Mouse (Mus musculus) E14TG2a.4 (cell line): ENCODE data around the gene 3100002H09Rik.

Experiments used
- H3K27me3 ChIP-seq: 2 replicates; pipeline ENCODE4 v1.6.1; 2014; ENCODE audit warnings: low read length, control low read depth; ENCODE audit not compliant: insufficient read depth
- H3K36me3 ChIP-seq: 2 replicates; pipeline ENCODE4 v1.6.1; 2014; ENCODE audit warnings: low read length, control low read depth; ENCODE audit not compliant: insufficient read depth
- H3K4me1 ChIP-seq: replicated peaks from 2 replicates; pipeline ENCODE4 v1.6.1; 2014; ENCODE audit warnings: low read depth, low read length, control low read depth
- H3K4me3 ChIP-seq: replicated peaks from 2 replicates; pipeline ENCODE4 v1.5.1; 2014; ENCODE audit warnings: mild to moderate bottlenecking, low read length
- H3K9me3 ChIP-seq: 2 replicates; pipeline ENCODE4 v1.6.1; 2014; ENCODE audit warnings: low read length, control low read depth
- CTCF ChIP-seq: conservative IDR thresholded peaks from 2 replicates; pipeline ENCODE4 v1.5.1; 2014; ENCODE audit warnings: low read length
- NANOG ChIP-seq: IDR thresholded peaks from 2 replicates; pipeline ENCODE4 v1.6.1; 2014; ENCODE audit warnings: borderline replicate concordance, low read length, mixed read lengths
- POU5F1 ChIP-seq: IDR thresholded peaks from 2 replicates; pipeline ENCODE4 v1.6.1; 2014; ENCODE audit warnings: low read length, borderline replicate concordance

3100002H09Rik gene

DNA sequence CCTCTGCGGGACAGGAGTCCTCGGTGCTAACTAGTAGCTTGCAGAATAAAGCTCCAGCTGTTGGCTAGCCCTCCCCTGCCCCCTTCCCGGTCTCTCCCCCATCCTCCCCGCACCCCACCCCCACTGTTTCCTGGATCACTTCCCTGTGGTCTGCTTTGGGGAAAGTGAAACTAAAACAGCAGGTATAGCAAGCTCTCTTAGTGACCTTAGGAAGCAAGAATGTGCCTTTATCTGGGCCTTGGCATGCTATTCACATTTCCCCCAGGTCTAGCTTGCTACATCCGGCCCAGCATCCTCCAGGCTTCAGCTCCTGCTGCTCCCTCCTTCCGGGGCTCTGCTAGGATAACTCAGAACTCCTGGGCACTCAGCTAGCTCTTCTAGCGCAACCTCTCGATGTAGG lies 36.0 kb upstream of the 3100002H09Rik start:
- Histone ChIP-seq H3K4me3 (no peak overlapping the region; the same call in 1 of the 2 replicates), H3K9me3 (no peaks in the 10 kb centered on the region), H3K27me3 (peaks cover 46% of the 10 kb centered on the region), H3K36me3 (no peaks in the 10 kb centered on the region), H3K4me1 (peaks cover 70% of the 10 kb centered on the region)
- TF ChIP-seq POU5F1 (no peak), NANOG (no peak), CTCF (no peak)

DNA sequence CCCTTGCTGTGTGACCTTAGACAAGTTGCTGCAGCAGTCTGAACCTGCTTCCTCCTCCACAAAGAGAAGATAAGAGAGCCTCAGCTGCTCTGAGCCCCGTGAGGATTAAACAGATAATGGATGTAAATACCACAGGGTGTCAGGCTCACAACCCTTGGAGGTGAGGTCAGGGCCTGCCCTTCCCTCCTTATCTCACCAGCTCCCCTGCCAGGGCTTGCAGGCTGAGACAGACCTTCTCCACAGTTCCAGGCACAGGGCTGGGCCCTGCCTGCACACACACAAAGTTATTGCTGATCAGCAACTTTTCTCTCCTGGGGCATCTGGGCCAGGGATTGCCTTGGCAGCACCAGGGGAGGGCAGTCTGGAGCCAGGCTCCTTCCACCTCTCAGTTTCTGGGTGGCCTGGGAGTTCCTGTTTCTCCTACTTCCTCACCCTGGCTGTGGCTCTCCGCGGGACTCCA lies 34.4 kb upstream of the 3100002H09Rik start:
- 0 out of 2 replicates have a peak overlapping the region, but pooled peaks have one; percentile 23 for H3K4me3 ChIP-seq
- H3K36me3 ChIP-seq: no peaks in the 10 kb centered on the region
- peaks cover 60% of the 10 kb centered on the region for H3K4me1 ChIP-seq
- H3K9me3 ChIP-seq: no peaks in the 10 kb centered on the region
- TF ChIP-seq NANOG: no peak
- no peak for TF ChIP-seq POU5F1
- no peak for TF ChIP-seq CTCF
- H3K27me3 ChIP-seq: peaks cover 49% of the 10 kb centered on the region

GRCm38 (mm10) chr4:124643859-124644258 lies 33.3 kb upstream of the 3100002H09Rik start:
- Histone ChIP-seq H3K4me1 (peaks cover 60% of the 10 kb centered on the region), H3K9me3 (no peaks in the 10 kb centered on the region), H3K27me3 (peaks cover 50% of the 10 kb centered on the region), H3K4me3 (no peak overlapping the region), H3K36me3 (no peaks in the 10 kb centered on the region)
- TF ChIP-seq POU5F1: no peak
- TF ChIP-seq CTCF: no peak
- TF ChIP-seq NANOG: no peak

GRCm38 (mm10) chr4:124639715-124640114 lies 29.1 kb upstream of the 3100002H09Rik start:
- no peak for TF ChIP-seq CTCF
- no peak for TF ChIP-seq NANOG
- TF ChIP-seq POU5F1: no peak
- H3K4me3 ChIP-seq: peak overlapping the region; percentile 56
- no peaks in the 10 kb centered on the region for H3K36me3 ChIP-seq
- peaks cover 32% of the 10 kb centered on the region for H3K4me1 ChIP-seq
- H3K9me3 ChIP-seq: no peaks in the 10 kb centered on the region
- H3K27me3 ChIP-seq: peaks cover 76% of the 10 kb centered on the region

DNA sequence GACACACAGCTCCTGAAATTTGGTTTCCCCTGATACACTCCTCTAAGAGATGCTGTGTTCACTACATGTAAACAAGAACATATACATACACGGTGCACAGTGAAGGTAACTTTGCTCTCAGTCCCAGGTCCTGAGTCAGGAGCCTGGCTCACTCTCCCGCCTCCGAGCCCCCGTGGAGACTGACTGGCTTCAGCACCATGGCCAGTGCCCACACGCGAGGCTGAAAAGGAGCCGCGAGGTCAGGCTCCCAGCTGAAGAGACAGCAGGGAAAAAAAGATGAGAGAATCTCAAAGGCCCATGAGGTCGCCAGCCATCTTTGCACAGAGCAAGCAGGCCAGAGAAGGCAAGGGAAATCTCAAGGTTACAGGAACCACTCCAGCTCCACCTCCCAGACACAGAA lies 22.7 kb upstream of the 3100002H09Rik start:
- Histone ChIP-seq H3K4me3 (no peak overlapping the region), H3K4me1 (peaks cover 39% of the 10 kb centered on the region), H3K27me3 (peaks cover 49% of the 10 kb centered on the region), H3K36me3 (no peaks in the 10 kb centered on the region), H3K9me3 (no peaks in the 10 kb centered on the region)
- TF ChIP-seq NANOG: no peak
- no peak for TF ChIP-seq POU5F1
- no peak for TF ChIP-seq CTCF

GRCm38 (mm10) chr4:124632856-124633255 lies 22.3 kb upstream of the 3100002H09Rik start:
- Histone ChIP-seq H3K36me3 (no peaks in the 10 kb centered on the region), H3K4me3 (no peak overlapping the region), H3K9me3 (no peaks in the 10 kb centered on the region), H3K4me1 (peaks cover 39% of the 10 kb centered on the region), H3K27me3 (peaks cover 45% of the 10 kb centered on the region)
- no peak for TF ChIP-seq NANOG
- TF ChIP-seq POU5F1: no peak
- TF ChIP-seq CTCF: no peak

- no peaks in the 10 kb centered on the region for H3K36me3 ChIP-seq
- TF ChIP-seq POU5F1 (no peak), CTCF (no peak), NANOG (no peak)
- H3K4me1 ChIP-seq: peaks cover 41% of the 10 kb centered on the region
- no peak overlapping the region for H3K4me3 ChIP-seq
- H3K9me3 ChIP-seq: no peaks in the 10 kb centered on the region
- H3K27me3 ChIP-seq: peaks cover 33% of the 10 kb centered on the region
Measured at GRCm38 (mm10) chr4:124631456-124631855, 20.9 kb upstream of the 3100002H09Rik start.

DNA sequence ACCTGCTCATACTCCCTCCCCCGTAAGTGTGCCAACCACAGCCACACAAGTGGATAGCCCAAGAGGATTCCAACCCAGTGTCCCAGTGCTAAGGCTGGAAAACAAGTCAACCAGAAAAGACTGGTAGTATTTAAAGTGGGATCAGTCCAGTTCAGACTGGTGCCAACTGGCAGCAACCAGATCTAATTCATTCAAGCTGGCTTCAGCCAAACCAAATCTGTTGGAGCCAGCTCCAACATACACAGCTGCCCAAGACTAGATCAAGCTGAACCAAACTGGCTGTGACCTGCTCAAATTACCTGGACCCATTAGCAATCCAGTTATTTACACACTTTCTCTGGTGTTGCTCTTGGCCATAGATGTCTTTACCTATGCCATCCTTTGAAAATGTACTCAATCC lies 16.2 kb upstream of the 3100002H09Rik start:
- Histone ChIP-seq H3K9me3 (no peaks in the 10 kb centered on the region), H3K4me1 (peaks cover 59% of the 10 kb centered on the region), H3K4me3 (no peak overlapping the region), H3K27me3 (peaks cover 18% of the 10 kb centered on the region), H3K36me3 (no peaks in the 10 kb centered on the region)
- TF ChIP-seq CTCF: no peak
- no peak for TF ChIP-seq NANOG
- no peak for TF ChIP-seq POU5F1

DNA sequence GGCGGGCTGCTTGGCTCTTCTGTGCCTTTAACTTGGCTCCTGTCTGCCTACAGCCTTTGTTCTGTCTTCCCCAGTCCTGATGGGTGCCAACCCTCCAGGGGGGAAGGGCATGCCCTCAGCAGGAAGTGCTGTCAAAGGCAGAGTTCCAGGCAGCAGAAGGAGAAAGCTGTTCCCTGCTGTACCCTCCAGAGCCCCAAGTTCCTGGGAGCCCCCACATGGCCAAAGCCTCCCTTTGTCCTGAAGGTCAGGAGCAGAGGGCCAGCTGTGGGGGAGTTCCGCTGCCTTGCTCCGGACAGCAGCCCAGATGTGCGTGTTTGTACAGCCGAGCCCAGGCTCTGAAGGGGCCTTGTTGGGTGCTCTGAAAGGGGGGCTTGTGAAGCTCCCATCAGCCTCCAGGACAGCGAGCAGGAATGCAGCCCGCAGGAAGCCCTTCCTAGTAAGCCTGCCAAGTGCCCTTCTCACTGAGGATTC lies 13.5 kb upstream of the 3100002H09Rik start:
- Histone ChIP-seq H3K27me3 (peaks cover 27% of the 10 kb centered on the region), H3K4me1 (peaks cover 60% of the 10 kb centered on the region), H3K4me3 (peak overlapping the region; percentile 23; the same call in 1 of the 2 replicates), H3K9me3 (peaks cover 10% of the 10 kb centered on the region), H3K36me3 (no peaks in the 10 kb centered on the region)
- TF ChIP-seq NANOG: no peak
- no peak for TF ChIP-seq CTCF
- no peak for TF ChIP-seq POU5F1
